Mouse (Mus musculus) T-helper 2 cell (primary cell): ENCODE measurements around the gene Fbln1.
"Not testable (repeated sequence)": the region's sequence is repeated elsewhere in the genome, so short reads cannot be mapped to it uniquely, and the experiment has no call there.

Experiments
- in situ Hi-C: fragments of 300-600 bp; cut with MboI, MseI; formaldehyde crosslinking; loops from one replicate; pipeline ENCODE4 v1.15.1; 2025; ENCODE audit warnings: high pct_unique_total_duplicates

Fbln1 gene

DNA sequence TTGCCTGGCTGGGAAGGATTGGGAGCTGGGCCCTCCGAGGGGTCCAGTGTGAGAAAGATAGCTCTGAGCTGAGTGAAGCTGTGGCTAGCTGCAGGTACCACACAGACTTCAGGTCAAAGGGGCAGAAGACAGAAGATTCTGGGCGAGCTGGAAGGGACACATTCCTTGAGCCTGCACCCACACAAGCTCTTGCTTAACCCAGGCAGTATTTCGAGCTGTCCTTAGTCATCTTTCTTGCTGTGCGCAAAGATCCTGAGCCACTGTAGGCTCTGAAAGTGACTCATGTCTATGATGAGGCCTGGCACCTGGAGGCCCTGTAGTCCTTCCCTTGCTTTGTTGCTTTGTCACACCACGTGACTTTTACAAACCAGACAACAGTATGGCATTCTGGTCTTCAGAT lies 76.3 kb downstream of the Fbln1 start:
- in situ Hi-C loops: no loop called here

DNA sequence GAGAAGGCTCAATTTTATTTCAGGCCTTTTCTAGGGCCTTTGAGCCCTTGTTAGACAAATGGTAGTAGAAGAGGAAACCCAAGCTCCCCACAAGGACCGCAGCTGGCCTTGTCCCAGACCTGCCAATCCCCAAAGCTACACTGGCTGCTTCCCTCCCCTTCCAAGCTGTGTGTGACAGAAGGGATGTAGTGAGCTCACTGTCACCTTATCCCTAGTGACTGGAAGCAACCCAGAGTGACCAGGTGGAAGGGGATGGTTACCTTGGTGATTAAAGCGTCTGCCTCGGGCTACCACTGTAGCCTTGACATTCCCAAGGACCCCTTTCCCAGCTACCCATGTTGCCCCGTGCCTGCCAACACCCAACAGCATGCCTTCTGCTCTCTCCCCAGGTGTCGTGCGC lies 78.9 kb downstream of the Fbln1 start:
- in situ Hi-C loops: no loop called here

DNA sequence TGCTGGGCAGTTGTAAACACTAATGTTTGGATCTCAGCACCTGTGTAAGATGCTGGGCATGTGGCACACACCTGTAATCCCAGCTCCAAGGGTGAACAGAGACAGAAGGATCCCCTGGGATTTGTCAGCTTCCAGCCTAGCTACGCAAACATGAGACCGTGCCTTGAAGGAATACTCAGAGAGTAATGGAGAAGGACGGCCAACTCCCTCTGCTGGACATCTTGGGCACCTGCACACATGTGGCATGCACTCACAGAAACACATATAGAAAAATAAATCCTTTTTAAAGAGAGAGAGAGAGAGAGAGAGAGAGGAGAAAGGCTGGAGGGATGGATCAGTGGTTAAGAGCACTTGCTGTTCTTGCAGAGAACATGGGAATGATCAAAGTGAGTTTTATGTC lies 88.9 kb downstream of the Fbln1 start:
- in situ Hi-C loops: no loop called here

DNA sequence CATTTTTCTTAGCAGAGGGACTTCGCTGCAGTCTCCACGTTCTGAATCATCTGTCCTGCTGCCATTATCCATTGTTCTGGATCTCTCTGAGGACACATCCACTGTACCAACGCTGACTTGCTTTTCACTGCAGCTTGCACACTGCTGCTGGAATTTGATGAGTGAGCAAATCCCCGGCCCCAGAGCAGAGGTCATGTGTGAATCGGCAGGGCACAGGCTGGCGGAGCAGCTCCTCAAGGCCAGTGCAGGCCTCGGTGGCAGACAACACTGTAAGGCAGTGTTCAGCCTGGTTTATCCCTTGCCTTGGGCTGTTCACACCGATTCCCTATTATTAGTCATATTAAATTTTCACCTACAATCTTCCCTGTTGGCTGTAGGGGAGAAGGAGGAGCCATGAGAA lies 89.8 kb downstream of the Fbln1 start:
- in situ Hi-C loops: no loop called here

DNA sequence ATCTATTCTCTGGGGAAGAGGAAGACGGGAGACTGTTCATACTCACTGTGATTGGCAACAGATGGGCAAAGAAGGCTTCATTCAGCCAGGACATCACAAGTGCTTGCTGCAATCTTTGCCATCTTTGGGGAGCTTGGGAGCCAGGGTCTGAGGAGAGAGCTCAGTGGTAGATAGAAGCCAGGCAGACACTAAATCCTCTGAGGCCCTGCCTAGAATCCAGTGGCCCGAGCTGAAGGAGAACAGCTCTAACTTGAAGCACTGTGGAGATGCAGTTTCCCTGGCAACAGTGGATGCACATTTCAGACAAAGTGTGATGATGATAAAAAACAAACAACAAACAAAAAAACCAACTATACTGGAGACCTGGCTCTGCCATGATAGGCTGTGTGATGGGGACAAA lies 90.2 kb downstream of the Fbln1 start:
- in situ Hi-C loops: no loop called here

DNA sequence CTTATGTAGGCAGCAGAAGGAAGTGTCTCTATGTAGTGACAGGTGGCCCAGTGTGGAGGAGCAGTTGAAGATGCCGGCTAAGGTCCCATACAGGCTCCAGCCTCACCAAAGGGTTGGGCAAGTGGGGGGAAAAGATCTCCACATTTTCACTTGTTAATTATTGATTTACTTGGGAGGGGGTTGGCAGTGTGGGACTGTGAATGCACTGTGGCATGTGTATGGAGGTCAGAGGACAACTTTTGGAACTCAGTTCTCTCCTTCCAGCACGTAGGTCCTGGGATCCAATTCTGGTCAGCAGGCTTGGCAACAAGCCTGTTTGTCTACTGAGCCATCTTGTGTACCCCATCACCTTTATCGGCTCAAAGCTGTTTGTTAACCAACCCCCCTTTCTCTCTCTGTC lies 90.8 kb downstream of the Fbln1 start:
- in situ Hi-C loops: no loop called here

DNA sequence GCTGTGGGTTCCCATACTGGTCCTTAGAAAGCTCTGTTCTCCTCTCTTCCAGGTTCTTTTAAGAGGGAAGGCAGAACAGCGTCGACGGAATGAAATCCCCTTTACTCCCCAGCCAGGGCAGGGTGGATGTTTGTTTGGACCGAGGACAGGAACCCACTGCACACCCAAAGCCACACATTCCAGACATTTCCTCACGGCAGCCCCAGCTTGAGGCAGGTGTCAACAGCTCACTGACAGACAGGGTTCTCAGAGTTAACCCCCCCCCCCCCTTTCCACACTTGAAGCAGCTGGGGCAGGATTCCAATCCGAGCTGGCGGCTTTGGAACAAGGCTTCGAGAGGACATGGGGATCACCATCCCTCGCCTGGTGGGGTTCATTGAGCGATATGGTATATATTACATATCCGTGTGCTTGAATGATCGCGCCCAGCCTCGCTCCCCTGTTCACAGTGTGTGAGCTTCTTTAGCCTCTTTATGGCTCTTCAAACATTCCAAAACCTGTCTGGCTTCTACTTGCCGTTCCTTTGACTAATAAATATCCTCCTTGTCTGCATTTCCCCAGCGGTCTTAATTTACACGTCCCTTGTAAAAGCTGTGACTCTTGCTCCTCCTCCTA lies 92.5 kb downstream of the Fbln1 start:
- in situ Hi-C loops: no loop called here

DNA sequence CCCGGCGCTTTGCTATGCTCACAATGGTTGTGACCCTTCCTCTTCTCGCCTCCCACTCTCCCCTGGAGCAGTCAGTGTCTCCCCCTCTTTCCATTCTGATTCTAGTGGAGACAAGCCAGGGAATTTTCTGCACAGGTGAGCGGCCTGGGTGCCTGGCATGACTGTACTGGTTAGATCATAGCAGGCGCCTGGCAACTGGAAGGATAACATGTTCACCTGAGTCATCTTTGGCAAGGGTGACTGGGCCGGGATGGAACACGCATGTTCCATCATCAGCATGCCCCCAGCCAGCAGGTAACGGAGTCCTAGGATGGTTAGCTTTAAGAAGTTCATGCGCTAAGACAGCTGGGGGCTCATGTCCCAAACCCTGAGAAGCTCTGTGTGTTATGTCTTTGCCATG lies 93.2 kb downstream of the Fbln1 start:
- in situ Hi-C loops: no loop called here

DNA sequence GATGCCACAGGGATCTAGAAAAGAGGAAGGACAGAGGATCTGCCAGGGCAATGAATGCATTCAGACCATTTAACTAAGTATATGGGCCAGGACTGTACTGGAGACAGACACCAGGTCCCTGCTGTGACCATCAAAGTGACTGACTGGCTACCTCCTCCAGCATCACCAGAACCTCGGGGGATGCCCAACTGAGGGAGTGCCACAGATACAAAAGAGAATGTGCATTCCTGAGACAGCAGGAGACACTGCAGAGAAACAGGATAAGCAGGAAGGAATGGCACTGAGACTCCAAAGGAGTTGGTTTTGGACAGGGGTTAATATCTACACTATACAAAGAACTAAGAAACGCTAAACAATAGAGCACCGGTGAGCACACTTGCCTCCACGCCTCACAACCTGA lies 97.5 kb downstream of the Fbln1 start:
- in situ Hi-C loops: no loop called here

DNA sequence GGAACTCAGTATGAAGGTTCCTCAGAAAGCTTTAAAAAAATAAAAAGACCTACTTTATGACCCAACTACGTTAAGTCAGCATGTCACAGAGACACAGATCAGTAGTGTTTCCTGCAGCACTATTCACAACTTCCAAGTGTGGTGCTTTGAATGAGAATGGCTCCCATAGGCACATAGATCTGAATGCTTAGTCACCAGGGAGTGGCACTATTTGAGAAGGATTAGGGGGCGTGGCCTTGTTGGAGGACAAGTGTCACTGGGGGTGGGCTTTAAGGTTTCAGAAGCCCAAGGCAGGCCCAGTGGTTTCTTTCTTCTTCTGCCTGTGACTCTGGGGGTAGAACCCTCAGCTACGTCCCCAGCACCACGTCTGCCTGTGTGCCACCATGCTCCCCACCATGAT lies 98.2 kb downstream of the Fbln1 start:
- in situ Hi-C loops: no loop called here

DNA sequence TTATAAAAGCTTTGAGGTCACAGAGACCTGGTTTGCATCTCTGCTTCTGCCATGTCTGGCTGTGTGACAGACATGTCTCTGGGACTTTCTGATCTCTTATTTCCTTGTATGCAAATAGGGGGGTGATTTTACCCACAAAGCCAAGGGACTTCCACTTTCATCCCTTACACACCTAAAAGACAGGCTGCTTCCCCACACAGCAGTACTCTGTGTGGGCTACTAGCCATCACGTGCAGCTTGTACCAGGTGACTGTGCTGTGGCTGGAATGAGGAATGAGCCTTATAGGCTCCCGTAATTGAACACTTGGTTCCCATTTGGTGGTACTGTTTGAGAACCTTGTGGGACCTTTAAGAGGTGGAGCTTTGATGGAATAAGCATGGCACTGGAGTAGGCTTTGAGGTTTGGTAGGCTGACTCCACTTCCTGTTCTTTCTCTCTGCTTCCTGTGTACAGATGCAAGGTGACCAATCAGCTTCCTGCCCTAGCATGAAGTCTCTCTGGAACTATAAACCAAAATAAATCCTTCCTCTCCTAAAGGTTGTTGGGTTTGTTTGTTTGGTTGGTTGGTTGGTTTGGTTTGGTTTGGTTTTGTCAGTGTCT lies 101.4 kb downstream of the Fbln1 start:
- in situ Hi-C loops: no loop called here

DNA sequence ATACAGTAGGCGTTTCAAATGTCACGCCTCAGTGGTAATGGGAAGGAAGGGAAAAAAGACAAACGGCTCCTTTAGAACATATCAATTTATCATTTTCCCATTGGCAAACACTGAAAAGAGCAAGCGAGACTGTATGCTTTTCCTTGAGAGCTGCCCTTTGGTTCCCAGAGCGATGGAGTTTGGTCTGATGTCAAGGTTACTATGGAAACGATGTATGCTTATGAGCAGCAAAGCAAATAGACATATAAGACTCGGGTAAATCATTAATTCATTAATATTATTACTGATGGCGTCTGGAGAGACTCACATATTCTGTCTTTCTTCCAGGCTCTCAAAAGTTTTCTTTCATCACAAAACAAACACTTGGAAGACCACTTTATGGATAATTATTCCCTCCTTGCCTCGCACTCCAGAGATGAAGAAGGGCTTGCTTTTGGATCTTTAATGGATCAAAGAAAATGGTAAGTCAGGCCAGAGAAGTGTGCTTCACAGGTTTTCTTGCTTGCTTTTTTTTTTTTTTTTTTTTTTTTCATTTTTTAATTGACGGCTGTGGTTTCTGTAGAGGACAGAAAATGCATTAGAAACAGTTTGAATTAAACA lies 105.4 kb downstream of the Fbln1 start:
- in situ Hi-C loops: no loop called here

DNA sequence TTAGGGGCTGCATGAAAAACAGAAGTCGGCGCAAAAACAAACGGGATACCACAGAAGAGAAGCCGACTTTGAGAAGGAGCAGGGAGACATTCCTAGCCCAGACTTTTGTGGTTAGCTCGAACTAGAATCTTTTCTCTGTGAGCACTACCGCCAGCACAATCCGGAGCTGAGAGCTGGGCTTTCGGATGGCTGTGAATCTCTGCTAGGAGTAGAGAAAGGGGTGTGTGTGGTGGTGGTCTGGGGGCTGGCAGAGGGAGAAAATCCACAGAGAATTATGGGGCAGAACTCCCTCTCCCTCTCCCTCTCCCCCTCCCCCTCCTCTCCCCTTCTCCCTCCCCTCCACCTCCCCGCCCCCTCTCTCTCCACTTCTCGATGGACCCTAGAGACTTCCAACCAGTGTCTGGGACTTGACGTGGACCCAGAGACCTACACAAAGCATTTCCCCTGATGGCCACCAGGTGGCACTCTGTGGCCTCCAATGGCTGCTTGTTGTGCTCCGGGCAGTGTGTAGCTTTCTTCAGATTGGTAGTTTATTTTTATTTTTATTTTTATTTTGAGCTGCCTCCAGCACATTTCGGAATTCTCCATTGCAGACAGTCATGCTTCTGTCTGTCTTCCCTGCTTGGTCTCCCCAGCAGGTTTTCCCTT lies 109.8 kb downstream of the Fbln1 start:
- in situ Hi-C loops: loop anchor here (5.0 kb wide), 1 partner anchor 267 kb away; the partner anchor contains the start of gene Wnt7b

DNA sequence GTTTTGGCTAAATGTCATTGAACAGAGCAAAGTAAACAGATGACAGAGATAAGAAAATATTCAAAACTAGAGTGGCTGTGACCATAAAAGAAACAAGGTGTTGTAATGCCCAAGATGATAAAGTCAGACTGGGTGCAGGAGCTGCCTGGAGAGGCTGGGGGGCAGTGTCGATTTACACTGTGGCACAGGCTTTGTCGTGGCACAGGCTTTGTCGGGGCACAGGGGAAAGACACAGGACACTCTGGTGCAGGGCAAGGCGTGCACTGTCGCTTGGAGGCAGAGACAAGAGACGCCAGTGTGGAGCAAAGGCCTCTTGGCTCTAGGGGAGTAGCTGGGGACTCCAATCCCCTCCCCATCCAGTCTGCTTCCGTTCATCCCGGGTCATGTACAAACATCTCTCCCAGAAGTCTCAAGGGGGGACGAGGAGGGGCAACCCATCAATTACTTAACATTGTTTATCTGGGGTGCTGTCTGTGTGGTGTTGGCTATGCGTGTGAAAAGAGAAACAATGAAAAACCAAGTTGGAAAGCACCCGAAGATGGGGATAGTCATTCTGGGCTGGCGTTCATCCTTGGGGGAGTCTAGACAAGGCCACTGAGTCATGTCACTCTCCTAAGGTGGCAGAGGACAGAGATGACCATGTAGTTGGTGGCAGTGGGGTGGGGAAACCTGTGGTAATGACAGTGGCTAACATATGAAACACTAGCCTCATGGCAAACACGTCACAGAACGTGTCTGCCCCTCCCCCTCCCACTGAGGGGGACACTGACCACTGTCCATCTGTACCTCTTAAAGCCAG lies 110.8 kb downstream of the Fbln1 start:
- in situ Hi-C loops: loop anchor here (5.0 kb wide), 1 partner anchor 266 kb away; the partner anchor contains the start of gene Wnt7b

DNA sequence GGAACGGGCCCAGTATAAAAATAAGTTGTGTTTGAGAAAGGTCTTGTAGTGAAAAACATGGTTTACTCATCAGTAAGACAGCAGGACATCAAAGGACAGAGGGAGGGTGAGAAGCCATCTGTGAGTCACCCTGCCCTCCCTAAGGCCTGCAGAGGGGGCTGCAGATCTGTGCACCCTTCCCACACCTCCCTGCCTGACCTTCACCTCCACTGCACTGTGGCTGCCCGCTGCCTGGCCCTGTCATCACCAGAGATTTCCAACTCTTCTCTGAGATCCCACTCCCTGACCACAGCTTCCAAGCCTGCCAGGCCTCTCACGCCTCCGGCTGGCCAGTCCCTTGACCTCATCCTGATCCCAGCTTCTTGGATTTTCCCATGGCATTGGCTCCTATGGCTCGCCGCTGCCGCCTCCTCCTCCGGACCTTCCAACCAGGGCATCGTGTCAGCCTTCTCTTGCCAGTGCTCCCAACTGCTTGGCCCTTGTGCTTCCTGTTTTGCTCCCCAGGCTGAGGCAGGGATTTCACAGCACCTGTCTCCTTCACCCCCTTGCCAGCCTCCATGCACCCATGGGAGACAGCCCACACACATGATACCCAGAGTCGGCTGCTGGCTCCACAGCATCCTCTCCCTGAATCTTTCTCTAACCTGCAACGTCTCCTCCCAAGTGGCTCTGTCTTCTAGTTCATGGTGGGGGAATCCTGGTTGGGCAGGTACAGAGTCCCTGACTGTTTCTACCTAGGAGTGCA lies 114.3 kb downstream of the Fbln1 start:
- in situ Hi-C loops: loop anchor here (5.0 kb wide), 1 partner anchor 262 kb away; the partner anchor contains the start of gene Wnt7b

DNA sequence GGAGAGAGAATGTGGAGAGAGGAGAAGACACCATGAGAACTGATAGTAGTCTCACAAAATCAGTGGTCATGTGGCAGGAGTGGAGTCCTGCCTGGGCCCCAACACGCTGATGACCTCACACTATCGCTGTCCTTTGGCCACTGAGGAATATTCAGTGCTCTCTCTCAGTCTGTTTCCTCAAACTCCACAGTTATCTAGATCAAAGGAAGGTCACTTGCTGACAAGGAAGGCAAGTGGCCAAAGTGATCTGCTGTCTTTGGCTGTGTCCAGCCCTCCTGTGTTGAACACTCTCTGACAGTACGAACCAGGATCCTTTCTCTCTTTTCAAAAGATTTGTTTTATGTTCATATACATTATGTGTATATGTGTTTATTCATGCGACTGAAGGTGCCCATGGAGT lies 117.5 kb downstream of the Fbln1 start:
- in situ Hi-C loops: no loop called here

DNA sequence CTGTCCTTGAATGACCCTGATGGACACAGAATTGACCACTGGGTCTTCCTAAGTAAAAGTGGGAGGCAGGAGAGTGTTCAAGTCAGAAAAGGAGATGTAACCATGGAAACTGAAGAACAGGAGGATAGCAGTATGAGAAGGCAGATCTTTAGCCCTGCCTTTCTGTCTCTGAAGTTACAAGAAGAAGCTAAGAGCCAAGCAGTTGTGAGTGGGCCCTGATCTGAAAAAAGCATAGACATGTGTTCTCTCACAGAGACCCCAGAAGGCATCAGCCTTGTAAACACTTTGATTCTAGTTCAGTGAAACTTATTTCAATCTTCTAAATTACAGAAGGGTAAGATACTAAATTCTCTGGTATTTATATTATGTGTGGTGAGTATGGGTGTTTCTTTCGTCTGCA lies 118.7 kb downstream of the Fbln1 start:
- in situ Hi-C loops: no loop called here

DNA sequence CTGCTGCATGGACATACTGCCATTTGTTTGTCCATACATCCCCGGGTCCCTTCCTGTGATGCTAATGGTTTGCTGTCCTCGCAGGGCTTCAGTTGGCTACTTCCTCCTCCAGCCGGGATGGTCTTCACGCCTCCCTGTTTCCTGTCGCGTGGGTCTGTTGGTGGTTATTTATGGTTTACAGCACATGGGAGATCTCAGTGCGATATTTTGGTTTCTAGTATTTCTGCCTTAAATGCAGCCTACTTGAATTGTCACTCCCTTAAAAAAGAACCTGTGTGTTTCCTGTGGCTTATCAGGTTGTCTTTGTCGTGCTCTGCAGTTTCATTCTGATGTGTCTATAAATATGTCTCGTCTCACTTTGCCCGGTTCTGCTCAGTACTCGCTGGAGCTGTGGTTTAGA lies 122.1 kb downstream of the Fbln1 start:
- in situ Hi-C loops: no loop called here

DNA sequence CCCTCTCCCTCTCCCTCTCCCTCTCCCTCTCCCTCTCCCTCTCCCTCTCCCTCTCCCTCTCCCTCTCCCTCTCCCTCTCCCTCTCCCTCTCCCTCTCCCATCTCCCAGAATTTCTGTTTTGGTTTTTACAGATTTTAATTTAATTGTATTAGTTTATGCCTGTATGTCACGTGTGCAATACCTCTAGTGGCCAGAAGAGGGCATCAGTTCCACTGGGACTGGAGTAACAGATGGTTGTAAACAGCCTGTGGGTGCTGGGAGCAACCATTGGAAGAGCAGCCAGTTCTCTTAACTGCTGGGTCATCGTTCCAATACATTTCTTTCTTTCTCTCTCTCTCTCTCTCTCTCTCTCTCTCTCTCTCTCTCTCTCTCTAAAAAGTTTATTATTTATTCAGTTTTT lies 122.7 kb downstream of the Fbln1 start:
- in situ Hi-C loops: not testable (repeated sequence)

DNA sequence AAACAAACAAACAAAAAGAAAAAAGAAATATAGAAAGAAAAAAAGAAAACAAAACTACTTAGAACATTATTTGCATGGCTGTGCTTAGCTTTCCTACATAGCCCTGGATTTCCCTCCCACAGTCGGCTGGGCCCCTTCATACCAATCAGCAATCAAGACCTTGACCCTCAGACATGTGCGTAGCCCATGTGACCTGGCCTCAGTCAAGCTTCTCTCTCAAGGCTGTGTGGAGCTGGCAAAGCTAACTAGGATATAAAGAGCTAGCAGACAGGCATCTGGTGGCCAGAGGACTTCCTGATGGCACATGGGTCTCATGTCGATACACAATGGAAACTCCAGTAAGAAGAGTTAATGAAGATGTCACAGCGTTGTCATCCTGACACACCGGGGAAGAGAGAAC lies 123.3 kb downstream of the Fbln1 start:
- in situ Hi-C loops: no loop called here

DNA sequence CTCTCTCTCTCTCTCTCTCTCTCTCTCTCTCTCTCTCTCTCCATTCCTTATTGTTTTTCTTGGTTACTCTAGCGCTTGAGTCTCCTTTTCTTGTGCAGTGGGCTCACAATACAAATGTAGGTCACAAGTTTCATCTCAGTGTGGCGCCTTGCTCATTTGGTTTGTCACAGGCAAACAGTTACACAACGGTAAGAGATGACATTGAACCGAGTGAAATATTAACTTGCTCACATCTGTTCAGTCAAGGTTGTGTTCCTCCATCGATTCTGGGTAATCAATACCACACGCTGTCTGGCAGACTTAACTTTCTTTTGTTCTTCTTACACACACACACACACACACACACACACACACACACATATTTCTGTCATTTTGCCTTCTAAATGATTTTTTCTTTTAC lies 124.3 kb downstream of the Fbln1 start:
- in situ Hi-C loops: no loop called here
